Mouse (Mus musculus): ENCODE data around the gene Arel1. TPM values are rescaled to one million over a fixed set of nuclear protein-coding genes. Genes with fewer than 3 reads are reported as not detected.

The Arel1 gene
- polyA plus RNA-seq, 1 experiment from 2014 or later: 6.9 TPM

DNA sequence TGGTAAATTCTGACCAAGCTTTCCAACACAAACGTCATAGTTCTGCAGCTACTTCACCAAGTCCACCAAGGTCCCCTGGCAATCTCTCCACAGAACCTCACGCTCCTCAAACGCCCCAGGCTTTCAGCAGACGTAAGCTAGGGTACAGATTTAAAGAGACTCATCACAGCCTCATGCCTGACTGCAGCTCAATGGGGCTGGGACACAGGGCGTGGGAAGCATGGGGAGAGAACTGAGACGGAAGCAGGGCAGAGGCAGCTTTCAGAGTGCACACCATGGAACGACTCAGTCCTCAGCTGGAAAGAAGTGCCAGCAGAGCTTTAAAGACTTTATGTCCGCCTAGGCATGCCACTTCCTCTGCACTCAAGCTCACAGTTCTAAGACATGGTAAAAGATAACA, 19.2 kb downstream of the Arel1 start:
- WGBS (ENCODE audit: insufficient replicate concordance): 70% methylated on average over 8 of the region's 8 CpGs
- H3K27ac ChIP-seq (ENCODE audit: low read depth): peak overlapping the region; percentile 8; the same call in 1 of the 2 replicates
- H3K36me3 ChIP-seq (replicated peaks; ENCODE audit: insufficient read depth, low read length): peaks cover 30% of the 10 kb centered on the region; the same call in 1 of the 2 replicates
- ATAC-seq: no peak
- no peaks in the 10 kb centered on the region for H3K27me3 ChIP-seq (ENCODE audit: insufficient read depth, low read length)
- no peaks in the 10 kb centered on the region for H3K9me3 ChIP-seq (ENCODE audit: low read length)
- no peak for TF ChIP-seq CTCF (IDR thresholded peaks at IDR 0.05; ENCODE audit: low read depth)
- no peak for TF ChIP-seq EP300 (IDR thresholded peaks at IDR 0.05; ENCODE audit: low read depth)
- H3K4me2 ChIP-seq (ENCODE audit: low read depth, low read length): no peak overlapping the region
- no peak overlapping the region for H3K9ac ChIP-seq (replicated peaks)
- DNase-seq: no peak
- H3K4me1 ChIP-seq (ENCODE audit: insufficient read depth): peaks cover 10% of the 10 kb centered on the region; the same call in 1 of the 2 replicates
- H3K4me3 ChIP-seq (ENCODE audit: low read depth, low read length): no peak overlapping the region

DNA sequence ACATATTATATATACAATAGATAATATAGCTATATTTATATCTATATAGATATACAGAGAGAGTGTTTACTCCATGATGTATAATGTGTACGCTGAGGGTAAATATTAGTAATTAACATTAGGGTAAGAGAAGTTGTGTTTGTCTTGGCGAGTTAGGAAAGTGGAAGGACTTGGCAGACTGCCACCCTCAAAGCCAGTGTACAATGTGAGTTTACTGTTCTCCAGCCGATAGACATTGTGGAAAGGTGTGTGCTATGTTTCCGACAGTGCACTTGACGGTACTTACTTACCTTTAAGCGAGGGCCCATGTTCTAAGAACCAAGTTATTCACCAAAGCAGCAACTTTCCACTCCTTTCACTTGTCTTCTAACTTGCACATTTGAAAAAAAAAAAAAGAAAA, 19.9 kb downstream of the Arel1 start:
- H3K9me3 ChIP-seq (ENCODE audit: low read length): no peaks in the 10 kb centered on the region
- peaks cover 30% of the 10 kb centered on the region for H3K36me3 ChIP-seq (replicated peaks; ENCODE audit: insufficient read depth, low read length)

DNA sequence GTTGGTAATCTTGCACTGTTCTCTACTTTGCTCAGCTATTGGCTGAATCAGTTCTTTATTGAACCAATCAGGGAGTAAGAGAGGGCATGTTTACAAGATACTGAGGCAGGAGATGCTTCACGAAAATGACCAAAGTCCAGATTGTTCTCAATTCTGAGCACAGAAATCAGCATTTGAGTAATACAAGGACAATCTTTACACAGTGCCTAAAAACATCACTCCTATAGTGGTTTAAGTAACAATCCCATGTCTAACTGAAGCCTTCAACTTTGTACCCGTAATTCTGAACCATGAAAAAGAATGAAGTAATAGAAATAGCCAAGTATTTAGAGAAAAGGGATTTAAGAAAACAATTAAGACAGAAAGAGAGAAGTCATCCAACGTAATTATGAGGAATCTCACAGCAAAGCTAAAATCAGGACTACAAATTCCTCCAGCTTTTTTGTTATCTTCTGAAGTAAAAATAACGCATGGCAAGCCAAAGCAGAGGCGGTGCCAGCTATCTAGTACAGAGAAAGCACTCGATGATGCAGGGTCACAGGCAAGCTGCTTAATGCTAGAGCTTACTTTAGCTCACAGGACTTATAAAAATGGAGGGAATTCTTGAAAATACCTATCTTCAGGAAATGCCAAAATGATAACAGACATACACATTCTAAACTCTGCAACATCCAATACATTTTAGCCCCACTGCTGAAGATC, 22.0 kb downstream of the Arel1 start:
- TF ChIP-seq EP300 (IDR thresholded peaks at IDR 0.05; ENCODE audit: low read depth): no peak
- no peak for TF ChIP-seq CTCF (IDR thresholded peaks at IDR 0.05; ENCODE audit: low read depth)
- 81% methylated on average over 6 of the region's 6 CpGs for WGBS (ENCODE audit: insufficient replicate concordance)
- Histone ChIP-seq H3K4me3 (ENCODE audit: low read depth, low read length) (no peak overlapping the region), H3K4me2 (ENCODE audit: low read depth, low read length) (no peak overlapping the region), H3K36me3 (replicated peaks; ENCODE audit: insufficient read depth, low read length) (peaks cover 35% of the 10 kb centered on the region), H3K4me1 (ENCODE audit: insufficient read depth) (peaks cover 14% of the 10 kb centered on the region), H3K9me3 (ENCODE audit: low read length) (no peaks in the 10 kb centered on the region), H3K27ac (ENCODE audit: low read depth) (no peak overlapping the region), H3K9ac (replicated peaks) (no peak overlapping the region), H3K27me3 (ENCODE audit: insufficient read depth, low read length) (no peaks in the 10 kb centered on the region)
- ATAC-seq (no peak), DNase-seq (no peak)

More for the DNA sequence above, 19.9 kb downstream of the Arel1 start:
- peaks cover 10% of the 10 kb centered on the region; the same call in 1 of the 2 replicates for H3K4me1 ChIP-seq (ENCODE audit: insufficient read depth)
- H3K4me2 ChIP-seq (ENCODE audit: low read depth, low read length): no peak overlapping the region
- peak; percentile 58 for DNase-seq
- H3K9ac ChIP-seq (replicated peaks): no peak overlapping the region
- no peak overlapping the region for H3K4me3 ChIP-seq (ENCODE audit: low read depth, low read length)
- WGBS (ENCODE audit: insufficient replicate concordance): 67% methylated on average over 6 of the region's 6 CpGs
- no peaks in the 10 kb centered on the region for H3K27me3 ChIP-seq (ENCODE audit: insufficient read depth, low read length)
- no peak overlapping the region for H3K27ac ChIP-seq (ENCODE audit: low read depth)
- no peak for TF ChIP-seq CTCF (IDR thresholded peaks at IDR 0.05; ENCODE audit: low read depth)
- no peak for TF ChIP-seq EP300 (IDR thresholded peaks at IDR 0.05; ENCODE audit: low read depth)
- no peak for ATAC-seq

DNA sequence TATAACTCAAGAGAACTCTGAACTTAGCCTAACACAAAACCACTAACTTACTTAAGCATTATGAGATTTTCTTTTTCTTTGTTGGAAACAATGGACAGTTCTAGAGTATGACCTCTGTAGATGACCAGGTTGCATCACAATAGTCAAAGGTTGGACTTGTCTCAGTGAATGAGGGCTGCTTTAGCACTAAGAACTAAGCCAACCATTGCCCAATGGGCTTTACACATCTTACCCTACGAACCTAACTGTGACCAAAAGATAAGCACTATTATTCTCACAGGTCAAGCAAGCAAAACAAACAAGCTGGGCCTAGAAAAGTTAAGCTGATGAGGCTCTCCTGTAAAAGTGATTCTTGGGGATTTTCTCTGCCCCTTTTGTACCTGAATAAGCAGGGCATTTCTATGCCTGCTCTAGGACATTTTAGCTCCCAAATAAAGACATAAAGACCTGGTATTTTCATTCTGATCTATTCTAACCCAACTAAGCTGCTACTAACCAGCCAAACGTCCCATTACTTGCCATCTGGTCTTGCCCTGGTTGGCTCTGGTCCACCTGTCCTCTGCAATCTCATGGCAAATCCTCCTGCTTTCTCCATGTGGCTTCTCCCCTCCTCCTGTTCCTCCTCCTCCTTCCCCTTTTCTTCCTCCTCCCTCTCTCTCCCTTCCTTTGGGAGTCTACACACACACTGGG, 22.7 kb downstream of the Arel1 start:
- no peak for DNase-seq
- 0 out of 2 replicates have a peak, but pooled peaks have one; percentile 19 for ATAC-seq
- H3K4me3 ChIP-seq (ENCODE audit: low read depth, low read length): no peak overlapping the region
- no peak overlapping the region for H3K9ac ChIP-seq (replicated peaks)
- TF ChIP-seq EP300 (IDR thresholded peaks at IDR 0.05; ENCODE audit: low read depth): no peak
- TF ChIP-seq CTCF (IDR thresholded peaks at IDR 0.05; ENCODE audit: low read depth): no peak
- H3K4me2 ChIP-seq (ENCODE audit: low read depth, low read length): no peak overlapping the region
- H3K36me3 ChIP-seq (replicated peaks; ENCODE audit: insufficient read depth, low read length): peaks cover 42% of the 10 kb centered on the region
- H3K27me3 ChIP-seq (ENCODE audit: insufficient read depth, low read length): no peaks in the 10 kb centered on the region
- 64% methylated on average over 2 of the region's 2 CpGs for WGBS (ENCODE audit: insufficient replicate concordance)
- peaks cover 14% of the 10 kb centered on the region for H3K4me1 ChIP-seq (ENCODE audit: insufficient read depth)
- no peak overlapping the region for H3K27ac ChIP-seq (ENCODE audit: low read depth)
- H3K9me3 ChIP-seq (ENCODE audit: low read length): no peaks in the 10 kb centered on the region

DNA sequence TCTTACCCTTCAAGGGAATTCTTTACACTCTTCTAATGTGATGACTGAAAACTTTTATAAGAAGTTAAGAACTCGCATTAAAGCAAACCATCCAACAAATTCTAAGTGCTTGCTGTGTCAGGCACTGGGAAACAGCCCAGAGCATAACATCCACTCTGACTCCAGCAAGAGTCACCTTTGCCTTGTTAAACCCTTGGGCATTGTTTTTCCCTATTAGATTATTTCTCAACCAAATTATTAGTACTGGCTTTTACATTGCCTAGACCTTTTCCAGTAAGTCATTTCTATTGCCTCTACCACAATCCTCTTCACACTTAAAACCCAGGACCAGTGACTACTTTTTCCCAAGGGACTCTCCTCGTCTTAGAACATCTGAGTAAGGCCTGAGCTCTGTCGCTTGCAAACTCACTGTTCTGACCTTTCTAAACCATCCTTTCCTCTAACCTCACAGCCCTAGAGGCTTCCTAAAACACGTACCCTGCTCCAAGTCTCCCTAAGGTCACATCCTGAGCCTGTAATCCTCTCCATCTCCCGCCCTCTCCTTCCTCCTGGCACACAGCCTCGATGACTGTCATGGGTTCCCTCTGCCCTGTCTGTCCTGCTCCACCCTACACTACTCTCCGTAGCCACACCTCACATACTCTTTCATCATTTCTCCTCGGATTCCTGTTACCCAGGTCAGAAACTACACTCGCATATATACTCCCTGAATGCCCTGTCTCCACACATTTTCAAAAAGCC, 25.7 kb downstream of the Arel1 start:
- WGBS (ENCODE audit: insufficient replicate concordance): 78% methylated on average over 9 of the region's 9 CpGs
- H3K27ac ChIP-seq (ENCODE audit: low read depth): no peak overlapping the region
- H3K9me3 ChIP-seq (ENCODE audit: low read length): no peaks in the 10 kb centered on the region
- no peak overlapping the region for H3K4me3 ChIP-seq (ENCODE audit: low read depth, low read length)
- DNase-seq: no peak
- H3K4me1 ChIP-seq (ENCODE audit: insufficient read depth): peaks cover 8% of the 10 kb centered on the region; the same call in 1 of the 2 replicates
- ATAC-seq: no peak
- H3K36me3 ChIP-seq (replicated peaks; ENCODE audit: insufficient read depth, low read length): peaks cover 58% of the 10 kb centered on the region
- no peak overlapping the region for H3K9ac ChIP-seq (replicated peaks)
- TF ChIP-seq EP300 (IDR thresholded peaks at IDR 0.05; ENCODE audit: low read depth) (no peak), CTCF (IDR thresholded peaks at IDR 0.05; ENCODE audit: low read depth) (no peak)
- no peaks in the 10 kb centered on the region for H3K27me3 ChIP-seq (ENCODE audit: insufficient read depth, low read length)
- no peak overlapping the region for H3K4me2 ChIP-seq (ENCODE audit: low read depth, low read length)
